Mouse (Mus musculus): Measurements from ENCODE around the gene F930015N05Rik.

The F930015N05Rik gene

DNA sequence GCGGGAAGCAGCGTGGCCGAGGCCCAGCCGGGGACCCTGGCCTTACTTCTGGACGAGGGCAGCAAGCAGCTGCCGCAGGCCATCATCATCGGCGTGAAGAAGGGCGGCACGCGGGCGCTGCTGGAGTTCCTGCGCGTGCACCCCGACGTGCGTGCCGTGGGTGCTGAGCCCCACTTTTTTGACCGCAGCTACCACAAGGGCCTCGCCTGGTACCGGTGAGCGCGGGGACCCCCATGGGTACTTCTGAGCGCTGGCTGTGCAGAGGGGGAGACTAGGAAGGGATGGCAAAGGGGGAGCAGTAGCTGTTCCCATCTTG, at the start of gene F930015N05Rik:
Gene F930015N05Rik, minus strand, starts transcription at position 242 of the 316 bp plus-strand sequence.
- peak; percentile 55 for DNase-seq

DNA sequence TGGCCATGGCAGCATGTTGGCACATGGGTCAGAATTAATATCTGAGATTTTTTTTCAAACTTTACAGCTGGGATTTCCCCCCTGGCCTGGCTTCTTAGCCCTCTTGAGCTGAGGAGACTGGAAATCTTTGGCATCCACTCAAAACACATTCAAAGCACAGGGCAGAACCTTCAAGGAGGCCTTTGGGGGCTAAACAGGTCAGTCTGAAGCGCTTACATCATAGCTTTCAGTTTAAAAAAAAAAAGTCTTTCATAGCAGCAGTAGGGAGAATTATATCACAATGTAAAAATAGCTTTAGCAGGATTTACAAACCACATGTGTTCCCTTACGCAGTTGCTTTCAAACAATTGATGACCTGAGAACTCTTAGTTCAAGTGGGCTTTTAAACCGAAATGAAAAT, 45.0 kb upstream of the F930015N05Rik start:
- no peak for DNase-seq

GRCm38 (mm10) chr11:64473679-64474078, 37.2 kb upstream of the F930015N05Rik start:
- no peak for DNase-seq

GRCm38 (mm10) chr11:64470689-64471088, 34.2 kb upstream of the F930015N05Rik start:
- DNase-seq: no peak

GRCm38 (mm10) chr11:64468737-64469136, 32.3 kb upstream of the F930015N05Rik start:
- DNase-seq: no peak

GRCm38 (mm10) chr11:64461746-64462145, 25.3 kb upstream of the F930015N05Rik start:
- no peak for DNase-seq

GRCm38 (mm10) chr11:64448586-64449315, 12.3 kb upstream of the F930015N05Rik start:
- DNase-seq: peak; percentile 84

DNA sequence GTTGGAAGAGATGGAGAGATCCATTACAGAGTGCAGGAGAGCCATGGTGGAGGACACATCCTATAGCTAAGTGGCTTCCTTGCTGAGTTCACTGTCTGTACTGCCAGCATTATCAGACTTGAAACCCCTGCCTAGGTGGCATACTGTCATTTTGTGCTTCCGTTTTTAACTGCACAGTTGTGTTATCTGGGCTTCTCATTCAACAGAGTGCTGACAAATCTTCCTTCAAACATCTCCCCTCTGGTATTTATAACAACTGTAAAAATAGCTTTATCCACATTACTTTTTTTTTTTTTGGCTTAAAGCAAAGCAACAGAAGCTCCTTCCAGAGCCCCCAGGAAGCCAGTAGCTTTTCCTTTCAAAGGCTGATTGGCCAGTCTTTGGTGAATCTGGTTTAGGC, 8.8 kb upstream of the F930015N05Rik start:
- no peak for DNase-seq

GRCm38 (mm10) chr11:64442701-64443100, 6.2 kb upstream of the F930015N05Rik start:
- DNase-seq: no peak

DNA sequence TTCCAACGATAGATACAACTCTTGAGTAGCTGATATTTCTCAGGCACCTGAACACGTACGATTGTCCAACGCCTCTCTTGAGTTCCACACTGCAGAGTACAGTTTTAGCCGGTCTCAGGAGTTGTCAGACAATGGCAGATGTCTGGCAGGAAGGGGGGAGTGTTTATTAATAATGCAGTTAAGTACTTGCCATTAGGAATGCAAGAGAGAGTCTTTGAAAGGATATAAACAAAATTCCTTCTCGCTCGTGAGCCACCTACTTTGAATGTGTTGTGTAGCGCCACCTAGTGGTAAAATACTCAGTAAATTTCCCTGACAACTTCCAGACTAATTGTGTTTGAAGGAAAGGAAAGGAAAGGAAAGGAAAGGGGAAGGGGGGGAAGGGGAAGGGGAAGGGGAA, 5.7 kb upstream of the F930015N05Rik start:
- DNase-seq: peak; percentile 84

- no peak for DNase-seq
These were observed 2.5 kb upstream of the F930015N05Rik start for GRCm38 (mm10) chr11:64438909-64439308.

- no peak for DNase-seq
These were observed 1.3 kb upstream of the F930015N05Rik start for GRCm38 (mm10) chr11:64437721-64438120.

GRCm38 (mm10) chr11:64436791-64437298, 392 bp upstream of the F930015N05Rik start:
- DNase-seq: no peak

DNA sequence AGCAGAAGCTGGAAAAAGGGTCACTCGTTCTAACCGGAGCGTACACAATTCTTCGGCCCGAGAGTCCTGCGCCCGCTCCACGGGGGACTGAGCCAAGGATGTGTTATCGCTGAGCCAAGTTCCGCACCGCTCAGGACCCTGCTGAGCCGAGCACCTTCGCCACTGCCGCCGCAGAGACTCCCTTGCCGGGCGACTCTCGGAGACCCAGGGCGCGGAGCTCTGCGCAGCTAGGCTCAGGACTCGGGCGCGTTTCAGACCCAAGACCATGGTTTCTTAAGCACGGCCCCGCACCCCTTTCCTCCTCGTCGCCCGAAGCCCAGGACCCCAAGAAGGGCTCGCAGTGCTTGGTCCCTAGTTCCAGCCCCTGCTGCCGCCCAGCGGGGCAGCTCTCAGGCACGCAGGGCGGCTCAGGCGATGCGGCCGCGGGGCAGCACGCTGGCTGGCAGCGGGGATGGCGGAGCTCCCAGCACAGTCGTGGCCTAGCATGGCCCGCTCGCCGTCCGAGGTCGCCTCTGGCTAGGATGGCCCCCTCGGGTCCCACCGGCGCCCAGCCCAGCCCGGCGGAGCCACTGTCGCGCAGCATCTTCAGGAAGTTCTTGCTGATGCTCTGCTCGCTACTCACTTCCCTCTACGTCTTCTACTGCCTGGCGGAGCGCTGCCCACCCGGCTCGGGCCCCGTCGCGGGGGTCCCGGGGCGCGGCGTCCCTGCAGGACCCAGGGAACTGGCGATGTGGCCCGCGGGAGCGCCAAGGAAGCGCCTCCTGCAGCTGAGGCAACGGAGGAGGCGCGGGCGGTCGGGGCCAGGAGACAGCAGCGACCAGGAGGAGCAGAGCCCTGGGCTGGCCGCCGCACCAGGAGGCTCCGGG, 674 bp downstream of the F930015N05Rik start:
- DNase-seq: peak; percentile 61

GRCm38 (mm10) chr11:64434611-64435545, 1.6 kb downstream of the F930015N05Rik start, which contains the start of gene Hs3st3a1:
Gene Hs3st3a1, plus strand, starts transcription at chr11:64435332.
- DNase-seq: peak; percentile 82

DNA sequence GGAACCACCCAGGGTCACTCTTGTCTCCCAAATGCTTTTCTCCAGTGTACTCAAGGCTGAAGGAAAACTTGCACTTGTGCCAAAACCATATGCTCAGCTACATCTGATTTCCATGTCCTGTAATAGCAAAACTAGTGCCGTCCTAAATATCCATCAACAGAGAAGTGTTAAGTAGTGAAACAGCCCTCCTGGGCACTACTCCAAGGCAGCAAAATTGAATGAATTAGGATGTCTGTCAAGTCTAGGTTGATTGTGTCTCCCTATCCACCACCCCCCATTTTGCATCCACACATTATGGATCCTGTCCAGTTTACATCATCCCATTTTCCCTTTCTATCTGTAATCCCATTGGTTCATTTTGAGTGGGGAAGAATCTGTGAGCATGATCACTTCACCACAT, 17.5 kb downstream of the F930015N05Rik start:
- no peak for DNase-seq

- no peak for DNase-seq
These were observed 35.8 kb downstream of the F930015N05Rik start for GRCm38 (mm10) chr11:64400534-64401093.

DNA sequence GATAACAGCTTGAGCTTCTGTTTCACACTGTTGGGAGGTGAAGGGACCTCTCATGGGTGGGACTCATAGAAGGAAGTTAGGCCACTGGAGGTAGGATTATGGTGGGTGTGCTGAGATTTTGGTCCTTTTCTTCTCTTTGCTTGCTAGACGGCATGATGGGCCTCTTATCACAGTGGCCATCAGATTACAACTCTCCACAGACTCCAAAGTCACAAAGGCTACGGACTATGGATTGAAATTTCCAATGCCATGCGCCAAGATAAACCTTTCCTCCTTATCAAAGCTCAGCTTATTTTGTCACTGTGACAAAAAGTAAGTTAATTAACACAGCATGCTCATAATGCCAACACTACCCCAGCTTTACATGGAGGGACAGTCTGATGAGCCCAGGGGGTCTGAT, 38.8 kb downstream of the F930015N05Rik start:
- no peak for DNase-seq

- no peak for DNase-seq
These were observed 39.5 kb downstream of the F930015N05Rik start for GRCm38 (mm10) chr11:64396949-64397348.

DNA sequence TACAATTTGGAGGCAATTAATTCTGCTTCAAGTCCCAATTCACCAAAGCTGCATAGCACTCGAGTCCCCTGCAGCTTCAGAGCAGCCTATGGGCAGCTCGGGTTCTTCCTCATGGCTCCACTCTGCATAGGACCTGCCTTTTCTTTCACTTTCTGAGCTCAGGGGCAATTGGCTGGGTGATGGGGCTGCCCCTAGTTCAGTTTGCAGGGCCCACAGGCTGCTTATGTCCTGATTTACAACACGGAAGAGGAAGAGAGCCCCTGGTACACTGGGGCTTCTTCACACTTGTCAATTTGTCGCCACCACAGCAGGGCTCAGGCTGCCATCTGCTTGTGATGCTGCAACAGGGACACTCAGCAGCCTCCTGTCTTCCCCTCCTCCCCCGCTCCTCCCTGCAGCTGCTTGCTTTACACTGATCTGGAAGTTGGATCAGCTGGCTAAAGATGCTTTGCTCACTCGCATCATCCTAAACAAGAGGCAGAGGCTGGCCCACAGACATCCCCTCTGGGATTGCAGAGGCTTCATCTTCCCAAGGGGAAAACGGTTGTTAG, 40.0 kb downstream of the F930015N05Rik start:
- DNase-seq: peak; percentile 87

DNA sequence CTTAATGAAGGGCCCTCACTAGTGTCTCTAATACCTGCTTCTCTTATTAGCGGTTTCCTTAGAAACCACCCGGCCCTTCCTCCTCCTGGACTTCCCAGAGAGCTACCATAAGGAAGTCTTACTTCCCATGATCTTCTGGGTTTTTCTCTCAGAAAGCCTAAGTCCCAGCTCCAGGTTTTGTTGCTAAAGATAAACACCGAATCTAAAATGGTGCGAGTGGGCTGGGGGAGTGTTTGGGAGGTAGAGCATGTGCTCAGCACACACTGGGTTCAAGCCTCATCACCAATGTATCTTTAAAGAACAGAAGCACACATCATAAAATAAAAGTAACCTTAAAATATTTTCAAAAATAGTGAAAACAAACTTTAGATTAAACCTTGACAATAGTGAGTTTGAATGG, 50.1 kb downstream of the F930015N05Rik start:
- no peak for DNase-seq

All from retina, postnatal 1 day (tissue).